Mouse (Mus musculus) MEL (cell line): ENCODE results near the gene Pik3r1.

Experiments used
- CHD2 ChIP-seq: IDR thresholded peaks from 2 replicates; pipeline ENCODE4 v1.6.1; 2011; ENCODE audit warnings: low read length, improper control_type of control experiment
- CTCF ChIP-seq, 3 experiments: IDR thresholded peaks in 2 of 3; conservative IDR thresholded peaks in 1 of 3; 2 replicates each; pipeline ENCODE4 v1.5.1; 2011 to 2012; ENCODE audit warnings: low read length in 3 of 3, low read depth in 2 of 3, mild to moderate bottlenecking in 2 of 3, improper control_type of control experiment in 1 of 3, inconsistent platforms in 1 of 3, mixed read lengths in 1 of 3, moderate library complexity in 1 of 3; ENCODE audit not compliant: control insufficient read depth in 1 of 3, insufficient read depth in 1 of 3, poor library complexity in 1 of 3, severe bottlenecking in 1 of 3
- ELF1 ChIP-seq: IDR thresholded peaks from 2 replicates; pipeline ENCODE4 v1.6.1; 2014; ENCODE audit warnings: low read depth, mild to moderate bottlenecking, inconsistent platforms, low read length, improper control_type of control experiment, moderate library complexity
- EP300 ChIP-seq, 2 experiments: IDR thresholded peaks; 2 replicates each; pipeline ENCODE4 v1.6.1; 2011; ENCODE audit warnings: improper control_type of control experiment in 2 of 2, low read length in 2 of 2, low read depth in 1 of 2, mild to moderate bottlenecking in 1 of 2
- ETS1 ChIP-seq: IDR thresholded peaks from 2 replicates; pipeline ENCODE4 v1.6.1; 2012; ENCODE audit warnings: low read depth, mild to moderate bottlenecking, inconsistent platforms, low read length, improper control_type of control experiment, moderate library complexity
- GATA1 ChIP-seq: IDR thresholded peaks from 2 replicates; pipeline ENCODE4 v1.6.1; 2011; ENCODE audit warnings: low read depth, low read length, improper control_type of control experiment
- HCFC1 ChIP-seq: IDR thresholded peaks from 2 replicates; pipeline ENCODE4 v1.6.1; 2012; ENCODE audit warnings: low read depth, mild to moderate bottlenecking, inconsistent platforms, low read length, improper control_type of control experiment, moderate library complexity
- NRF1 ChIP-seq: IDR thresholded peaks from 2 replicates; pipeline ENCODE4 v1.6.1; 2014; ENCODE audit warnings: low read depth, mild to moderate bottlenecking, inconsistent platforms, low read length, improper control_type of control experiment, moderate library complexity; ENCODE audit not compliant: poor library complexity, insufficient read depth, severe bottlenecking
- POLR2A ChIP-seq, 2 experiments: IDR thresholded peaks; 2 replicates each; pipeline ENCODE4 v1.6.1; 2011 to 2012; ENCODE audit warnings: low read length in 2 of 2, mild to moderate bottlenecking in 2 of 2, control low read depth in 1 of 2, improper control_type of control experiment in 1 of 2, low read depth in 1 of 2, moderate library complexity in 1 of 2; ENCODE audit not compliant: control insufficient read depth in 1 of 2, insufficient read depth in 1 of 2, poor library complexity in 1 of 2
- POLR2AphosphoS2 ChIP-seq: IDR thresholded peaks from 2 replicates; pipeline ENCODE4 v1.6.1; 2011; ENCODE audit warnings: low read length, improper control_type of control experiment
- RCOR1 ChIP-seq: IDR thresholded peaks from 2 replicates; pipeline ENCODE4 v1.6.1; 2012; ENCODE audit warnings: low read depth, mild to moderate bottlenecking, inconsistent platforms, low read length, improper control_type of control experiment
- TCF12 ChIP-seq: IDR thresholded peaks from 2 replicates; pipeline ENCODE4 v1.6.1; 2014; ENCODE audit warnings: low read depth, mild to moderate bottlenecking, inconsistent platforms, low read length, improper control_type of control experiment, moderate library complexity
- ZKSCAN1 ChIP-seq: IDR thresholded peaks from 2 replicates; pipeline ENCODE4 v1.6.1; 2012; ENCODE audit warnings: low read depth, mild to moderate bottlenecking, inconsistent platforms, low read length, improper control_type of control experiment, moderate library complexity
- ZNF384 ChIP-seq: IDR thresholded peaks from 2 replicates; pipeline ENCODE4 v1.6.1; 2012; ENCODE audit warnings: low read depth, mild to moderate bottlenecking, inconsistent platforms, low read length, improper control_type of control experiment

GRCm38 (mm10) chr13:101673876-101674275, 94.1 kb downstream of the Pik3r1 start:
- TF ChIP-seq POLR2A (IDR thresholded peaks at IDR 0.05; ENCODE audit: control insufficient read depth in 1 of 2, insufficient read depth in 1 of 2, low read depth in 1 of 2, low read length in 2 of 2, poor library complexity in 1 of 2) (no peak), CHD2 (no peak), CTCF (IDR thresholded peaks at IDR 0.05 in 2 of 3, conservative IDR thresholded peaks at IDR 0.05 in 1 of 3; ENCODE audit: control insufficient read depth in 1 of 3, insufficient read depth in 1 of 3, low read depth in 2 of 3, low read length in 3 of 3, poor library complexity in 1 of 3, severe bottlenecking in 1 of 3) (no peak), EP300 (IDR thresholded peaks at IDR 0.05; ENCODE audit: low read depth in 1 of 2, low read length in 2 of 2) (peak; percentile 46 to 61; a peak in 3 of 4 replicates), ELF1 (peak; percentile 54), ETS1 (peak; percentile 44; the same call in 1 of the 2 replicates), RCOR1 (peak; percentile 61), GATA1 (peak; percentile 69), NRF1 (no peak), POLR2AphosphoS2 (no peak), HCFC1 (no peak), ZNF384 (peak; percentile 66), ZKSCAN1 (no peak), TCF12 (0 out of 2 replicates have a peak, but pooled peaks have one; percentile 33)
